Mouse (Mus musculus) MEL (cell line): ENCODE results near the gene Gfral. TPM values are rescaled to one million over a fixed set of nuclear protein-coding genes. Genes with fewer than 3 reads are reported as not detected.

ENCODE experiments used
- DNase-seq: peaks from one replicate; pipeline ENCODE4 v3.0.0; 2011; ENCODE audit warnings: low read depth, low spot score
- H3K27ac ChIP-seq: 2 replicates; pipeline ENCODE4 v1.5.1; 2012; ENCODE audit warnings: low read depth, mild to moderate bottlenecking, control low read depth, low read length, moderate library complexity; ENCODE audit not compliant: control insufficient read depth
- H3K27me3 ChIP-seq, 2 experiments: fragments of 150-350 bp in 1 of 2; sonication (generic) in 1 of 2; 2 replicates each; pipeline ENCODE4 v1.6.1; 2012; ENCODE audit warnings: low read length in 2 of 2, mild to moderate bottlenecking in 2 of 2, improper control_type of control experiment in 1 of 2, moderate library complexity in 1 of 2; ENCODE audit not compliant: insufficient read depth in 2 of 2, control insufficient read depth in 1 of 2
- H3K36me3 ChIP-seq, 2 experiments: 2 replicates each; pipeline ENCODE4 v1.6.1; 2012 to 2014; ENCODE audit warnings: low read length in 2 of 2, improper control_type of control experiment in 1 of 2, inconsistent platforms in 1 of 2, mild to moderate bottlenecking in 1 of 2; ENCODE audit not compliant: insufficient read depth in 2 of 2, control insufficient read depth in 1 of 2
- H3K4me1 ChIP-seq, 2 experiments: fragments of 150-350 bp in 1 of 2; sonication (generic) in 1 of 2; 2 replicates each; pipeline ENCODE4 v1.6.1; 2012; ENCODE audit warnings: low read length in 2 of 2, improper control_type of control experiment in 1 of 2, mild to moderate bottlenecking in 1 of 2; ENCODE audit not compliant: insufficient read depth in 2 of 2, control insufficient read depth in 1 of 2
- H3K4me3 ChIP-seq, 2 experiments: fragments of 150-350 bp in 1 of 2; sonication (generic) in 1 of 2; 2 replicates each; pipeline ENCODE4 v1.5.1; 2012; ENCODE audit warnings: low read depth in 2 of 2, low read length in 2 of 2, mild to moderate bottlenecking in 2 of 2, moderate library complexity in 2 of 2, control low read depth in 1 of 2, improper control_type of control experiment in 1 of 2; ENCODE audit not compliant: control insufficient read depth in 1 of 2, insufficient read depth in 1 of 2
- H3K79me2 ChIP-seq: 2 replicates; pipeline ENCODE4 v1.6.1; 2012; ENCODE audit warnings: mild to moderate bottlenecking, low read length, moderate library complexity; ENCODE audit not compliant: control insufficient read depth, poor library complexity, insufficient read depth
- H3K9ac ChIP-seq: 2 replicates; pipeline ENCODE4 v1.6.1; 2012; ENCODE audit warnings: low read depth, mild to moderate bottlenecking, control low read depth, low read length, moderate library complexity; ENCODE audit not compliant: control insufficient read depth, poor library complexity, severe bottlenecking
- H3K9me3 ChIP-seq: fragments of 150-350 bp; sonication (generic); replicated peaks from 2 replicates; pipeline ENCODE4 v1.6.1; 2012; ENCODE audit warnings: mild to moderate bottlenecking, low read length, improper control_type of control experiment, moderate library complexity; ENCODE audit not compliant: insufficient read depth
- CHD1 ChIP-seq: IDR thresholded peaks from 2 replicates; pipeline ENCODE4 v1.6.1; 2012; ENCODE audit warnings: low read depth, mild to moderate bottlenecking, inconsistent platforms, low read length, improper control_type of control experiment
- CHD2 ChIP-seq: IDR thresholded peaks from 2 replicates; pipeline ENCODE4 v1.6.1; 2011; ENCODE audit warnings: low read length, improper control_type of control experiment
- CTCF ChIP-seq, 3 experiments: IDR thresholded peaks in 2 of 3; conservative IDR thresholded peaks in 1 of 3; 2 replicates each; pipeline ENCODE4 v1.5.1; 2011 to 2012; ENCODE audit warnings: low read length in 3 of 3, low read depth in 2 of 3, mild to moderate bottlenecking in 2 of 3, improper control_type of control experiment in 1 of 3, inconsistent platforms in 1 of 3, mixed read lengths in 1 of 3, moderate library complexity in 1 of 3; ENCODE audit not compliant: control insufficient read depth in 1 of 3, insufficient read depth in 1 of 3, poor library complexity in 1 of 3, severe bottlenecking in 1 of 3
- EP300 ChIP-seq, 2 experiments: IDR thresholded peaks; 2 replicates each; pipeline ENCODE4 v1.6.1; 2011; ENCODE audit warnings: improper control_type of control experiment in 2 of 2, low read length in 2 of 2, low read depth in 1 of 2, mild to moderate bottlenecking in 1 of 2
- GABPA ChIP-seq: IDR thresholded peaks from 2 replicates; pipeline ENCODE4 v1.6.1; 2012; ENCODE audit warnings: low read depth, mild to moderate bottlenecking, inconsistent platforms, low read length, improper control_type of control experiment, moderate library complexity
- HCFC1 ChIP-seq: IDR thresholded peaks from 2 replicates; pipeline ENCODE4 v1.6.1; 2012; ENCODE audit warnings: low read depth, mild to moderate bottlenecking, inconsistent platforms, low read length, improper control_type of control experiment, moderate library complexity
- JUND ChIP-seq: IDR thresholded peaks from 2 replicates; pipeline ENCODE4 v1.6.1; 2011; ENCODE audit warnings: low read depth, mild to moderate bottlenecking, improper control_type of control experiment, low read length
- KAT2A ChIP-seq: conservative IDR thresholded peaks from 2 replicates; pipeline ENCODE4 v1.6.1; 2012; ENCODE audit warnings: low read depth, low read length, improper control_type of control experiment, inconsistent platforms
- MAFK ChIP-seq: IDR thresholded peaks from 2 replicates; pipeline ENCODE4 v1.6.1; 2011; ENCODE audit warnings: low read depth, mild to moderate bottlenecking, low read length, improper control_type of control experiment, borderline replicate concordance
- MAX ChIP-seq: IDR thresholded peaks from 2 replicates; pipeline ENCODE4 v1.6.1; 2011; ENCODE audit warnings: low read length, improper control_type of control experiment
- MEF2A ChIP-seq: IDR thresholded peaks from 2 replicates; pipeline ENCODE4 v1.6.1; 2014; ENCODE audit warnings: low read depth, mild to moderate bottlenecking, inconsistent platforms, low read length, improper control_type of control experiment; ENCODE audit not compliant: poor library complexity, insufficient replicate concordance, severe bottlenecking; ENCODE audit errors: extremely low read depth
- MYB ChIP-seq: IDR thresholded peaks from 2 replicates; pipeline ENCODE4 v1.6.1; 2011; ENCODE audit warnings: mild to moderate bottlenecking, low read depth, low read length, improper control_type of control experiment
- NELFE ChIP-seq: IDR thresholded peaks from 2 replicates; pipeline ENCODE4 v1.6.1; 2011; ENCODE audit warnings: low read depth, low read length, improper control_type of control experiment
- POLR2A ChIP-seq, 2 experiments: IDR thresholded peaks; 2 replicates each; pipeline ENCODE4 v1.6.1; 2011 to 2012; ENCODE audit warnings: low read length in 2 of 2, mild to moderate bottlenecking in 2 of 2, control low read depth in 1 of 2, improper control_type of control experiment in 1 of 2, low read depth in 1 of 2, moderate library complexity in 1 of 2; ENCODE audit not compliant: control insufficient read depth in 1 of 2, insufficient read depth in 1 of 2, poor library complexity in 1 of 2
- POLR2AphosphoS2 ChIP-seq: IDR thresholded peaks from 2 replicates; pipeline ENCODE4 v1.6.1; 2011; ENCODE audit warnings: low read length, improper control_type of control experiment
- RCOR1 ChIP-seq: IDR thresholded peaks from 2 replicates; pipeline ENCODE4 v1.6.1; 2012; ENCODE audit warnings: low read depth, mild to moderate bottlenecking, inconsistent platforms, low read length, improper control_type of control experiment
- SMC3 ChIP-seq: IDR thresholded peaks from 2 replicates; pipeline ENCODE4 v1.6.1; 2011; ENCODE audit warnings: low read depth, low read length, improper control_type of control experiment
- TAL1 ChIP-seq: IDR thresholded peaks from 2 replicates; pipeline ENCODE4 v1.6.1; 2012; ENCODE audit warnings: mild to moderate bottlenecking, inconsistent platforms, low read length, moderate library complexity, mixed read lengths
- TBP ChIP-seq: IDR thresholded peaks from 2 replicates; pipeline ENCODE4 v1.8.0; 2011; ENCODE audit warnings: low read depth, low read length, improper control_type of control experiment
- TCF12 ChIP-seq: IDR thresholded peaks from 2 replicates; pipeline ENCODE4 v1.6.1; 2014; ENCODE audit warnings: low read depth, mild to moderate bottlenecking, inconsistent platforms, low read length, improper control_type of control experiment, moderate library complexity
- UBTF ChIP-seq: IDR thresholded peaks from 2 replicates; pipeline ENCODE4 v1.6.1; 2012; ENCODE audit warnings: low read depth, mild to moderate bottlenecking, inconsistent platforms, low read length, improper control_type of control experiment, moderate library complexity, borderline replicate concordance; ENCODE audit not compliant: insufficient read depth
- ZMIZ1 ChIP-seq: IDR thresholded peaks from 2 replicates; pipeline ENCODE4 v1.6.1; 2012; ENCODE audit warnings: low read depth, mild to moderate bottlenecking, inconsistent platforms, low read length, improper control_type of control experiment, moderate library complexity
- ZNF384 ChIP-seq: IDR thresholded peaks from 2 replicates; pipeline ENCODE4 v1.6.1; 2012; ENCODE audit warnings: low read depth, mild to moderate bottlenecking, inconsistent platforms, low read length, improper control_type of control experiment
- polyA plus RNA-seq, 2 experiments: library from polyadenylated mRNA; stranded (reverse) in 1 of 2; unstranded in 1 of 2; fragments of >175 nt in 1 of 2; fragments of >200 nt in 1 of 2; gene quantifications; 2 replicates each; pipeline versions ENCODE4 v1.2.1 to v1.2.4; 2012; ENCODE audit warnings: low replicate concordance in 2 of 2, low read depth in 1 of 2; ENCODE audit not compliant: insufficient read length in 2 of 2, insufficient read depth in 1 of 2, missing spikeins in 1 of 2
- total RNA-seq: library from RNA; depleted of rRNA; stranded (reverse); fragments of 300-350 nt; gene quantifications from 2 replicates; pipeline ENCODE4 v1.2.3, GENCODE M21; 2012

Gfral gene
- total and polyA plus RNA-seq, 3 experiments, result not detected

DNA sequence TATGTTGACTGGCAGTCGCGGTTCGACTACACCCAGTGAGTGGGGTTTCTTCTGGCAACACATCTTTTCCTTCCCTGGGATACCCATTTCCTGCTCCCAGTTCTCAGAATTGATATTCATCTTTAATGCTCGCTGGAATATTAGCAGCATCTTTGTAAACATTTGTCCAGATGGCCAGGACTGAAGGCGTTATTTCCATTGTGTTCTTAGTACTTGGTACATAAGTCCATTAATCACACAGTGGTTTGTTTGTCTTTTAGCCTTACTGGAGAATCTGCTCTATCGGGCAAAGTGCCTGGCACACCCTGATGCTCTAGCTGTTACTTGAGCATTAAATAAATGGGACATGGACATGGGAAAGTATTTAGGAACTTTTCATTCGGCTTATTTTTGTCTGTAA is 39.1 kb upstream of the Gfral start:
- TF ChIP-seq TAL1 (no peak), CTCF (IDR thresholded peaks at IDR 0.05 in 2 of 3, conservative IDR thresholded peaks at IDR 0.05 in 1 of 3; ENCODE audit: control insufficient read depth in 1 of 3, insufficient read depth in 1 of 3, low read depth in 2 of 3, low read length in 3 of 3, poor library complexity in 1 of 3, severe bottlenecking in 1 of 3) (no peak), JUND (no peak), UBTF (no peak), EP300 (IDR thresholded peaks at IDR 0.05; ENCODE audit: low read depth in 1 of 2, low read length in 2 of 2) (no peak), GABPA (no peak), NELFE (no peak), TCF12 (no peak), MEF2A (no peak), RCOR1 (no peak), CHD1 (no peak), ZNF384 (no peak), MYB (no peak)
- TF ChIP-seq, all 39 proteins: peak for 0
- no peaks in the 10 kb centered on the region for H3K4me1 ChIP-seq
- no peak overlapping the region for H3K4me3 ChIP-seq
- no peaks in the 10 kb centered on the region for H3K79me2 ChIP-seq
- H3K9ac ChIP-seq, result no peak overlapping the region
- H3K9me3 ChIP-seq, result no peaks in the 10 kb centered on the region
- no peaks in the 10 kb centered on the region for H3K36me3 ChIP-seq
- no peak overlapping the region for H3K27ac ChIP-seq
- no peak for DNase-seq
- no peaks in the 10 kb centered on the region for H3K27me3 ChIP-seq

DNA sequence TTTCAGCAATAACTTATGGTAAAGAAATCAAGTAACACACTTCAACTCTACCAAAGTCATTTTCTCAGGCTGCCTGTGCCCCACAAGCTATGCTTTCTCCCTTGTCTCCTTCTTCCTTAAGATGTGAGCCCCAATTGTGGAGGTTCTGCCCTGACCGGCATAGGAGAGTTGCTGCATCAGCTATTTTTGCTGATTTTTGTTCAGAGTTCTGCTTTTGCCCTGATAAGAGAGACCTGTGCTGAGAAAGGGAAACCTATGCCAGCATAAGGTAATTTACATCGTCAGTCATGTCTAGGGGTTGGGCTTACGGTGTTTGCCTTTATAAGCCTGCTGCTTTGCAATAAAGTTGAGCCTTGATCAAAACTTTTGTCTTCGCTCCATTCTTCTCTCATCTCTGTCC is 38.7 kb upstream of the Gfral start:
- Histone ChIP-seq H3K9ac (no peak overlapping the region), H3K4me3 (no peak overlapping the region), H3K4me1 (no peaks in the 10 kb centered on the region), H3K9me3 (no peaks in the 10 kb centered on the region), H3K27me3 (no peaks in the 10 kb centered on the region), H3K27ac (no peak overlapping the region), H3K36me3 (no peaks in the 10 kb centered on the region), H3K79me2 (no peaks in the 10 kb centered on the region)
- TF ChIP-seq HCFC1 (no peak), TBP (no peak), POLR2A (IDR thresholded peaks at IDR 0.05; ENCODE audit: control insufficient read depth in 1 of 2, insufficient read depth in 1 of 2, low read depth in 1 of 2, low read length in 2 of 2, poor library complexity in 1 of 2) (no peak), CHD2 (no peak), GABPA (no peak), MAFK (no peak), ZNF384 (no peak), MAX (no peak), JUND (no peak), ZMIZ1 (no peak), SMC3 (no peak), KAT2A (no peak), NELFE (no peak), MYB (no peak), POLR2AphosphoS2 (no peak)
- DNase-seq, result no peak
